Mouse (Mus musculus): Measurements from ENCODE around the gene Nod2. TPM values are rescaled to one million over a fixed set of nuclear protein-coding genes. Genes with fewer than 3 reads are reported as not detected.

The Nod2 gene
- polyA plus RNA-seq (2016; fragmentation: Nextera tagmentation; extraction: Ambion mirVana): 0.29 and 0.41 TPM in 2 replicates

DNA sequence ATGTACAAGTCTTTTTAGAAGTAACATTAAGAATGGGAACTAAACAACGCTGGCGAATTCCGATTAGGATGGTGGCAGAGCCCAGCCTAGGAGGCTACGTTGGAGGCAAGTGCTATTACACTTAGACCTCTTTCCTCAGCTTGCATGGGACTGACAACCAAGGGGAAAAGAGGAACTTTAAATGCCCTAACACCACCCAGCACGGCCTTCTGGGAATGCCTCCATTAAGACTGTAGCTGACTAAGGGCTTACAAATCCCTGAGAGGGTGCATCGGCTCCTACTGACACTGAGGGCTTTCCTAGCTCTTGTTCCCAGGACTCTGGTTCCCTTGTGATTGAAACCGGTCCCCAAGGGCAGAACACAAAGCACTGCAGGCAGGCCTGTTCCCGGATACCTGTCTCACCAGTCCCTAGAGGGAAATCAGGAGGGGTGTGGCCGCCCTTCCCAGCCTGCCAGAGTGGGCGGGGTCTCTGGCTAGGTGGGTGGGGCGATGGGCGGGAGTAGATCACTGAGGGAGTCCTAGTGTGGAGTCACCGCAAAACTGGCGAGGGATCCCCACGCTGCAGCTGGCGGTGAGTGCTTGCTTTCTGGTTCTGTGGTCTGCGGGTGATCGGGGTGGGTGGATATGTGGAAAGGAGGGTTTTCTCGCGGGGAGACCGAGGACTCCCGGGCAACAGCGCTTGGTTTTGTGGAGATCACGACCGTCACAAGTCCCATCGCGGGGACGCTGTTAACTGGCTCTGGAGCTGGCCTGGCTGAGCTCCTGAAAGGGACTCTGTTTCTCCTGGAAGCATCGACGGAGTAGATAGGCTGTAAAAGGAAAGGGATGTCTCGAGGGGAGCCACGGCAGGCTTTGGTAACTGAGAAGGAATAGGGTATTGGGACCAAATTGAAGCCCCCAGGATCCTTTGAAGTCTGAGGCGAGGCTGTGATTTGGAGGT is at the start of gene Nod2:
Gene Nod2, plus strand, starts transcription at position 479 of the 942 bp plus-strand sequence.
- peak within 1 kb of the TSS; percentile 34 for H3K4me3 ChIP-seq
- no peak within 1 kb of the TSS for H3K27ac ChIP-seq
- peak within 1 kb of the TSS; percentile 44 for H3K9ac ChIP-seq
- peak; percentile 58; the same call in 1 of the 2 replicates for ATAC-seq (ENCODE audit: insufficient number of reproducible peaks, insufficient read depth, low FRiP score, low TSS enrichment)
- WGBS: 9% methylated on average over 33 of the region's 33 CpGs
- H3K27me3 ChIP-seq: peaks cover 9% of the 10 kb centered on the region; the same call in 1 of the 2 replicates
- H3K4me1 ChIP-seq: peaks cover 21% of the 10 kb centered on the region
- H3K4me2 ChIP-seq (replicated peaks): peak within 1 kb of the TSS; percentile 59
- H3K36me3 ChIP-seq: no peaks in the 10 kb centered on the region
- H3K9me3 ChIP-seq: no peaks in the 10 kb centered on the region

DNA sequence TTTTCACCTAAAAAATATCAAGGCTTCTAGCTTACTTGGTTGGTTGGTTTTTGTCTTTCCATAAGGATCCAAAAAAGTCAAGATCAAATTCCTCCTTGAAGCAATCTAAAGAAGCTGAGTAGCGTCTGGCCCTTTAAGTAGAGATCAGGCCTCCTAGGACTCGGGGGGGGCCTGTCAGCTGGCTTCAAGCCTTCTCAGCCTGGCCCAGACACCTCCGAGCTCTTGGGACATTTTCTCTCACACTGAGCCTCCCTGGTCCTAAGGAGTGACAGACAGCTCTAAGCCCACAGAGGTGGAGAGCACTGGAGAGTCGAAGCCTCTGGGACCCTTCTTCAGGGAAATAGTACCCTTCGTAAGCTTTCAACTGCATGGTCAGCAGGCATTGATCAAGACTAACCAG is 48.5 kb upstream of the Nod2 start:
- no peaks in the 10 kb centered on the region for H3K27me3 ChIP-seq
- no peaks in the 10 kb centered on the region for H3K9me3 ChIP-seq
- no peak overlapping the region for H3K27ac ChIP-seq
- no peaks in the 10 kb centered on the region for H3K36me3 ChIP-seq
- H3K4me2 ChIP-seq (replicated peaks): no peak overlapping the region
- H3K9ac ChIP-seq: no peak overlapping the region
- no peak overlapping the region for H3K4me3 ChIP-seq
- 56% methylated on average over 5 of the region's 5 CpGs for WGBS
- ATAC-seq (ENCODE audit: insufficient number of reproducible peaks, insufficient read depth, low FRiP score, low TSS enrichment): no peak
- peaks cover 10% of the 10 kb centered on the region for H3K4me1 ChIP-seq

DNA sequence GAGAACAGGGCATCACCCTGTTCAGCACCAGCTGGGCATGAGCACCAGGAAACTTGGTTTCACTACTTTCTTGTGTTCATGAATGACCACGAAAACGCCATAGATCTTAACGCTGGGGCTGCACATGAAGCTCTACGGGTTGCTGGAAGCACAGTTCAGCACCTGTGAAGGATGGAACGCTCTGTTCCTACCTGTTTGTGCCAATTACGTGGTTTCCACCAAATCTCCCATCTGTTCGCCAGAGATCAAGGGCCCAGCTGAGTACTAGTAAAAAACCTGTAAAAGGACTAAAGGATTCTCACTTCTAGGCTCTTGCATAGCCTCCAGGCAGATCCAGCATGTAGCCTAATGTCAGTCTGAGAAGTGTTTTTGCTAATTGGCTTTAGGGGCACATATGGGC is 47.6 kb upstream of the Nod2 start:
- 86% methylated on average over 7 of the region's 7 CpGs for WGBS
- Histone ChIP-seq H3K4me1 (peaks cover 15% of the 10 kb centered on the region), H3K4me3 (no peak overlapping the region), H3K27me3 (no peaks in the 10 kb centered on the region), H3K9ac (no peak overlapping the region), H3K4me2 (replicated peaks) (no peak overlapping the region), H3K27ac (no peak overlapping the region), H3K36me3 (no peaks in the 10 kb centered on the region), H3K9me3 (no peaks in the 10 kb centered on the region)
- ATAC-seq (ENCODE audit: insufficient number of reproducible peaks, insufficient read depth, low FRiP score, low TSS enrichment): no peak

DNA sequence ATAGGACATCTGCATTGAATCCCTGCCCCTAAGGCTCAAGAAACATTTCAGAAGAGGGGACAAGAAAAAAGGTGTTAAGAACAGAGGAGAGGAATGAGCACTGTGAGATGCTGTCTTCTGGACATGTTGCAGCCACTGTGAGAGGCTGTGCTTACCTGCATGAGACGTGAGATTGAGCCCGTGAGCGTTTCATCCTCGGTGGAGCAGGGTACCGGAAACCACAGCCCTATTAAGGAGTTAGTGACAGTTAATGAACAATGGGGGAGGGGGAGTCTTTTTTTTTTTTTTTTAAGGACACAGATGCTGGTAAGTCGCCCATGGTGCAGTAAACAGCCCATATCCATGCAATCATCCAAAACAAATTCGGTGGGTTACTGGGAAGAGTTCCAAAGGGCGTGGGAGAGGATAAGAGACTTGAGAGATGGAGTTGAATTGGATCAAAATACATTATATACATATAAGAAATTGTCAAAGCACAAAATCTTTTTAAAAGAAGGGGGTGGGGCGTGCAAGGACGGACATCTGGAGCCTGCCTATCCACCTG is 43.6 kb upstream of the Nod2 start:
- Histone ChIP-seq H3K9ac (no peak overlapping the region), H3K27me3 (no peaks in the 10 kb centered on the region), H3K27ac (peak overlapping the region; percentile 62; the same call in 1 of the 2 replicates), H3K9me3 (no peaks in the 10 kb centered on the region), H3K4me3 (peak overlapping the region; percentile 28), H3K36me3 (no peaks in the 10 kb centered on the region), H3K4me1 (peaks cover 28% of the 10 kb centered on the region), H3K4me2 (replicated peaks) (peak overlapping the region; percentile 55)
- WGBS: 3% methylated on average over 10 of the region's 10 CpGs
- no peak for ATAC-seq (ENCODE audit: insufficient number of reproducible peaks, insufficient read depth, low FRiP score, low TSS enrichment)

DNA sequence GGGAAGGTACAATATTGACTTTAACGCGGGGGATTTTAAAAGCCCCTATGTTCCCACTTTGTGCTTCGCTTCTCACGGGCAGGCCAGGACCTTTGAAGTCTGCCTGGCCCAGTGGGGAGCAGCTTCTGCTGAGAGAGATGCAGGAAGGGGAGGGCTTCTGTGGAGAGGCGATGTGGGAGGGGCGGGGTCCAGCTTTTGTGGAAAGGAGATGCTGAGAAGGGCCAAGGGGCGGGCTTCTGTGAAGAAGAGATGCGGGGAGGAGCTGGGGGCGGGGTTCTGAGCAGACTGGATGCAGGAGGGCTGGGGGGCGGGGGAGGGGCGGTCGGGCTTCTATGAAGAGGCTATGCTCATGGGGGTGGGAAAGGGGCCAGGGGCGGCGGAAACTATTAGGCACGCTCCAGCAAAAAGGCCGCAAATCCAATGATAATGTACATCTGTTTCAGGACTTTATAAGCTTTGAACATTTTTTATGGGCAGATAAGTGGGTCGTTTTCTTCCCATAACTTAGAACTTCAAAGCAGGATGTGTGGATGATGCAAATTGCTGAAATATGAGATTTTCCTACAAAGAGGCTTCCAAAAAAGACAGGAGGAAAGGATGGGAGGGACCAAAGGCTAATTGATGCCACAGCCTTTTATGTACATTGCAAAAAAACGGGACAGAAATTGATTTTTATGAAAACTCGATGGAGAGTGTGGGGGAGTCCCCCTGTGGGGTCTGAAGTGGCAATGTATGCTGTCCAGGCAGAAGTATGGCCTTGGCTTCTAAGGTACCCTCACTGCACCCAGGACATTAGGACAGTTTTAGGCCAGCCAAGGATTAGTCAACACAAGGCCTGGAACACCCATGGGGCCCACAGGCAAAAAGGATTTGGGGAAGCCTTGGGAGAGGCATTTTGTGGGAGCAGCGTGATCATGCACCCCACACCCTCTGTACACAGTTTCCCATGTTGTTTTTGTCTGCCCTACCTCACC is 42.8 kb upstream of the Nod2 start:
- no peaks in the 10 kb centered on the region for H3K9me3 ChIP-seq
- H3K36me3 ChIP-seq: no peaks in the 10 kb centered on the region
- peaks cover 24% of the 10 kb centered on the region for H3K4me1 ChIP-seq
- H3K4me2 ChIP-seq (replicated peaks): peak overlapping the region; percentile 55
- H3K9ac ChIP-seq: no peak overlapping the region
- no peaks in the 10 kb centered on the region for H3K27me3 ChIP-seq
- ATAC-seq (ENCODE audit: insufficient number of reproducible peaks, insufficient read depth, low FRiP score, low TSS enrichment): peak; percentile 88
- 3% methylated on average over 18 of the region's 20 CpGs for WGBS
- peak overlapping the region; percentile 74 for H3K27ac ChIP-seq
- peak overlapping the region; percentile 28 for H3K4me3 ChIP-seq

DNA sequence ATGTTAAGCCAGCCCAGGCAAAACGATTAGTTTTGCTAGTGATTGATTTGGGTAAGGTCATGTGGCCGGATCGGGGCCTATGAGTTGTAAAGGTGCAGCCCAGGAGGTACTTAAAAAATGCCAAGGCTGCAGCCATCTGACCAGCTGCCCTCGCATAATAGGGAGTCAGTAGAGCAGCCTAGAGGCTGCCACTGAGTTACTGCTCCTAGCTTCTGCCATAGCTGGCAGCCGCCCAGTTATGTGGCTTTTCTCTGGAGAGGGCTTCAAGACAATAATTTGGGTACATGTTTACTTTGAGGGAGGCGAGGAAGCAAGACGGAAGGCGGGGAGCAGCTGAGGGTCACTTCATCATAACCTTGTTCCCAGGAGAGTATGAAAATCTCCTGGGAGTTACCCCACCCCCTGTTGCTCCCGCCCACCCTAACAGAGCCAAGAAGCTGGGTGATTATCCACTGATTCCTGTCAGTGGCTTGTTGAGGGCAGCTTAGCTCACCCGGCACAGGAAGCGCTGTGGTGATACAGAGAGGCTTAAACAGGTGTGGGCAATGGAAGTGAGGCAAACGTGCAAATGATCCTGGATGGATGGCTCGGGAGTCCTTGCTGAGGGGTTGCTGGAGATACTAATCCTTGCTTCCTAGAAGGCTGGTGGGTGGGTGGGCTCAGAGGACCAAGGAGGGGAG is 41.6 kb upstream of the Nod2 start:
- H3K27ac ChIP-seq: no peak overlapping the region
- no peak overlapping the region for H3K4me2 ChIP-seq (replicated peaks)
- 48% methylated on average over 13 of the region's 13 CpGs for WGBS
- no peaks in the 10 kb centered on the region for H3K36me3 ChIP-seq
- ATAC-seq (ENCODE audit: insufficient number of reproducible peaks, insufficient read depth, low FRiP score, low TSS enrichment): no peak
- peaks cover 24% of the 10 kb centered on the region for H3K4me1 ChIP-seq
- H3K9me3 ChIP-seq: no peaks in the 10 kb centered on the region
- H3K27me3 ChIP-seq: no peaks in the 10 kb centered on the region
- no peak overlapping the region for H3K4me3 ChIP-seq
- no peak overlapping the region for H3K9ac ChIP-seq

DNA sequence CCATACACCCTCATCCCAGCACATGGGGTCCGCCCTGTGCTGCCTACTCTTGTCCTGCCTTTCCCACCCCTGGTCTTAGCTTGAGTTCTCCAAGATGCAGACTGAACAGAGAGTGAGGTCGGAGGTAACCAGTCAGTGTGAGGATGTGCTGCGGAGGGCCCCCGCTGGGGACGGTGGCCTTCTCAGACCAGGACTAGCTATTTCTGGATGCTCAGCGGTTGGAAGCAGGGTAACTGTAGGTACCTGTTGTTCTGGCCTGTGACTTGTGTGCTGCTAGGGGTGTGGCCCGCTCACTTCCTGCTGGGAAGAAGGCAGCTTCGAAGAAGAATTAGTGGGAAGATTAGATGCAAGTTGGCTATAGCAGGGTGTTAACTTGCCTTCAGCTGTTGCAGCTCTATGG is 38.1 kb upstream of the Nod2 start:
- Histone ChIP-seq H3K9me3 (no peaks in the 10 kb centered on the region), H3K4me2 (replicated peaks) (no peak overlapping the region), H3K27ac (no peak overlapping the region), H3K9ac (no peak overlapping the region), H3K27me3 (no peaks in the 10 kb centered on the region), H3K4me1 (peaks cover 16% of the 10 kb centered on the region), H3K4me3 (no peak overlapping the region), H3K36me3 (no peaks in the 10 kb centered on the region)
- ATAC-seq (ENCODE audit: insufficient number of reproducible peaks, insufficient read depth, low FRiP score, low TSS enrichment): no peak
- WGBS: 75% methylated on average over 8 of the region's 8 CpGs

DNA sequence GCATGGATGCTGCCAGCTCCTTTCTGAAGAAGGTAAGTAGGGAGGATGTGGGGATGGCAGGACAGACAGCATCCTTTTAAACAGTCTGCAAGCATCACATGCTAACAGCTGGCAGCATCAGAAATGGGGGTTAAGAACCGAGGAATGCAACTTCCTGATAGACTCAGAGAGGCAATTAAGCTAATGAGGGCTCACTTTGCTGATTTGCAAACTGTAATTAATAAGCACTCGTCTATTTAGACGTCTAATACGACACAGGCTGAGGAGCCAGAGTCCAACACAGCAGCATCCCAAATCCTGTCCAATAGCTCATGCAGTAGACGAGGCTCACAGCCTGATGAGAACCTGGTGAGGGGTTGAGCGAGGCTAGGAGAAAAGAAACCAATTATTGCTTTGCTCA is 36.8 kb upstream of the Nod2 start:
- no peak overlapping the region for H3K4me2 ChIP-seq (replicated peaks)
- no peaks in the 10 kb centered on the region for H3K36me3 ChIP-seq
- no peak overlapping the region for H3K27ac ChIP-seq
- 54% methylated on average over 6 of the region's 6 CpGs for WGBS
- H3K27me3 ChIP-seq: no peaks in the 10 kb centered on the region
- H3K4me1 ChIP-seq: peaks cover 6% of the 10 kb centered on the region
- no peak for ATAC-seq (ENCODE audit: insufficient number of reproducible peaks, insufficient read depth, low FRiP score, low TSS enrichment)
- H3K9me3 ChIP-seq: no peaks in the 10 kb centered on the region
- no peak overlapping the region for H3K9ac ChIP-seq
- no peak overlapping the region for H3K4me3 ChIP-seq

DNA sequence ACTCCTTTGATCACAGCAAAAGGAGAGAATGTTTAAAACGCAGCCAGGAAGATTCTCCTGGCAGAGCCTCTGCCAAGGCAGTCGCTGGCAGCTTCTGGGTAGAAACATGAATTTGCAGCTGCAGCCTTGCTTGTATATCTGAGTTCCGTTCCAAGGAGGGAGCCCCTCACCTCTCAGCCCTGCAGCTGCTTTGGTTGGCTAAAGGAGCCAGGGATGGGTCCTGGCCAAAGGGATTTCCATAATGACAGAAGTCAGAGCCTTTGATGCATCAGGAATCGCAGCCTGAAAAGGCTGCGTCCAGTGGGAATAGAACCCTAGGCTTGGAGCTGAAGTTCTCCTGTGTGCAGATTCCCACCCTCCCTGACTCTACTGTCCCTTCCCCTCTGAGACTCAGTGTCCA is 32.1 kb upstream of the Nod2 start:
- no peaks in the 10 kb centered on the region for H3K4me1 ChIP-seq
- WGBS: 78% methylated on average over 5 of the region's 5 CpGs
- H3K4me3 ChIP-seq: no peak overlapping the region
- no peaks in the 10 kb centered on the region for H3K9me3 ChIP-seq
- H3K27ac ChIP-seq: no peak overlapping the region
- H3K4me2 ChIP-seq (replicated peaks): no peak overlapping the region
- no peak for ATAC-seq (ENCODE audit: insufficient number of reproducible peaks, insufficient read depth, low FRiP score, low TSS enrichment)
- no peaks in the 10 kb centered on the region for H3K36me3 ChIP-seq
- no peak overlapping the region for H3K9ac ChIP-seq
- H3K27me3 ChIP-seq: no peaks in the 10 kb centered on the region

DNA sequence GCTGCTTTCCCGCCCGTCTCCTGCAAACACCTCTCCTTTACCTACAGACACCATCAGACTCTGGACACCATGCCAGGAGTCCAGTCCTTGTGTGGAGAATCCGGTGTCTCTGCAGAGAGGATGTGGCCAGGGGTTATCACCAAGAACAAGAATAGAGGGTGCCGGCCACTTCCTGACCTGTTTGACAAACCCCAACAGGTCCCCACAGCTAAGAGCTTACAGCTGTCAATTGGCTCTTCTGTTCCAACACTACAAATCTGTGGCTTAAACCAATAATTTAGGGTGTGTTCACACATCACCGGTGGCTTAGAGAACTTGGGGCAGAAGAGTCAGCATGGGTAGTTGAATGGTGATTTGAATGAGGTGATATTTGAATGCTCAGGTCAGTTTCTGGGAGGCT is 28.5 kb upstream of the Nod2 start:
- H3K4me3 ChIP-seq: no peak overlapping the region
- no peak overlapping the region for H3K27ac ChIP-seq
- no peak overlapping the region for H3K4me2 ChIP-seq (replicated peaks)
- no peaks in the 10 kb centered on the region for H3K4me1 ChIP-seq
- H3K9me3 ChIP-seq: no peaks in the 10 kb centered on the region
- WGBS: 79% methylated on average over 5 of the region's 5 CpGs
- no peak for ATAC-seq (ENCODE audit: insufficient number of reproducible peaks, insufficient read depth, low FRiP score, low TSS enrichment)
- no peak overlapping the region for H3K9ac ChIP-seq
- no peaks in the 10 kb centered on the region for H3K27me3 ChIP-seq
- no peaks in the 10 kb centered on the region for H3K36me3 ChIP-seq

DNA sequence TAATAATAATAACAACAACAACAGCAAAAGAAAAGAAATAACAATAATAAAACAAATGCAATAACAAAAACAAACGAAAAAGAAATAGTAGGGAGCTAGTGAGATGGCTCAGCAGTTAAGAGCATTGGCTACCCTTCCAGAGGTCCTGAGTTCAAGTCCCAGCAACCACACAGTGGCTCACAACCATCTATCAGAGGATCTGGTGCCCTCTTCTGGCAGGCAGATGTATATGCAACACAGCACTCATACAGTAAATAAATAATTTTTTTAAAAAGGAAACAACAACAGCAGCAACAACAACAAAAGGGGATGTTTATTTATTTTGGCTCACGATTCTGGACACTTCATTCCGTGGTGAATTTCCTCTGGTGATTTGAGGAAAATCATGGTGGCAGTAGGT is 27.6 kb upstream of the Nod2 start:
- Histone ChIP-seq H3K4me3 (no peak overlapping the region), H3K27ac (no peak overlapping the region), H3K4me2 (replicated peaks) (no peak overlapping the region), H3K9me3 (no peaks in the 10 kb centered on the region), H3K9ac (no peak overlapping the region), H3K4me1 (no peaks in the 10 kb centered on the region), H3K27me3 (no peaks in the 10 kb centered on the region), H3K36me3 (no peaks in the 10 kb centered on the region)
- 68% methylated on average over 3 of the region's 3 CpGs for WGBS
- no peak for ATAC-seq (ENCODE audit: insufficient number of reproducible peaks, insufficient read depth, low FRiP score, low TSS enrichment)

All from embryonic facial prominence, embryonic 12.5 days (tissue).